Mouse (Mus musculus) cerebellum, postnatal 25 days (tissue): ENCODE results near the gene Gpr87.
"Not testable (repeated sequence)": the region's sequence is repeated elsewhere in the genome, so short reads cannot be mapped to it uniquely, and the experiment has no call there.

ENCODE experiments used
- DNase-seq, 2 experiments: peaks; one replicate each; pipeline ENCODE4 v3.0.0; 2021; ENCODE audit warnings: mixed read lengths in 2 of 2

The Gpr87 gene

DNA sequence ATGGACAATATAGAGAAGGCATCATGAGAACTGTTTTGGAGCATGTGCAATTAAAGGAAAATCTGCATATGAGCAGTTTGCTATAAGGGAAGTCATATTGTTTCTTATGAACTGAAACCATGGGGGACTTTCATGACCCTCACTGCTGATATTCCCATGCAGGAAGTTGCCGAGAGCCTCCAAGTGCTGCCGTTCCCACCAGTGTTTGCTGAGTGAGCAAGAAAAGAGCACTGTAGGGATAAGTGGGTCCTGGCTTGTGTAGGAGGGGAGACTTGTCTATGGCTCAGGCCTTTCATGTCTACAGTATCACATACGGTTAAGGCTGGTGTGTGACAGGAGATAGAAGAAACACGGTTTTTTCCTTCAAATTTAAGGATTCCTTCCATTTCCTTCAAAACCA lies 9.2 kb downstream of the Gpr87 start:
- DNase-seq: no peak

DNA sequence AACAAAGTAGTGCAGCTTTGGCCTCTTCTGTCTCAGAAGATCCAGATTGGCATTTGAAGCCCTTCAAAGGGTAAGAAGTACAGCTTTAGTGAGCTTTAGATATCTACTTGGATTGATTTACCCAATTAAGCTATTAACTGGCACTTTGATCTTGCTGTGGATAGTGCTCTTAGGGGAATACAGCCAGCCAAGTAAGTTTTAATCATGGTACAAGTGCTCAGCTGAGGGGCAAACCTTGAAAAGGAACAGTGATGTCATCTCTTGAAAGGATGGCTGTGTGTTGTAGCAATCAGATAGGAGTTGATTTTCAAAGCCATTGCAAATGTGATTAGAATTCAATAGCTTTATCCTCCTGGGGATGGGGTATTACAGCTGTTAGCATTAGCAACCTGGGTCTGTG lies 12.8 kb downstream of the Gpr87 start:
- no peak for DNase-seq

DNA sequence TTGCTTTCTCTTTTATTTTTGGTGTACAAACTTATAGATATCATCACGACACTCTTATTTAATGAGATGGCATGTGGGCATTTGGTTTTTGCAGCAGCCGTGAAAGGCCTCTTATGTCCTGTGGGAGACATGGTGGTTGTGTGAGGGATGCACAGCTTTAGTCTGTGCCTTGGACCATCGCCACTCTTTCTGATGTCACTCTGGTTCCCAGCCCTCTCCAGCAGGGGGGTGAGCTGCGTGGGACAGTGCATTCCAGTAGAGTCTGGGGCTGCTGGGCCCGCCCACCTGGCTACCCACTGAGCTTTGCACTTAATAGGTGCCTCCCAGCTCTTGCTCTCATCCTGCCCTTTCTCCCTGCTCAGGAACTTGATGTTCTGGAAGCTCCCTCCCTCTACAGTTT lies 13.8 kb downstream of the Gpr87 start:
- peak in 1 of 2 experiments; percentile 52 for DNase-seq

- peak; percentile 80 to 83 for DNase-seq
Measured at GRCm38 (mm10) chr3:59176871-59177270, 18.0 kb downstream of the Gpr87 start.

DNA sequence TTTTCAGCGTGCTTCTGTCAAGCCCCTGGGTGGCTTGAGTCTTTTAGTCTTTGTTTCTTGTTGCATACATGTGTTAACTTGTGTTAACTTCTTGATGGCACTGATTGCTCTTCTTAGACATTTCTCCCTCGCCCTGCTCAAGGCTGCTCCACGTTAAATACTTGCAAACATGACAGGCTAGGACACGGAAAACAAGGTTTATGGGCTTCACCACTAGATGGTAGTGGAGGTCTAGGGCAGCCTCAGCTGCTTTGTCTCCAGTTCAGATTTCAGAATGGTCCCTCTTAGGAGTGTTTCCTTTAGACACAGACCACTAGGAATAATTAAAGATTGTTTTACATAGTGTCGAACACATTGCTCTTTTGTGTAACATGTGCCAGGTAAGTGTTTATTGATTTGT lies 19.7 kb downstream of the Gpr87 start:
- DNase-seq: peak; percentile 68 to 80

- DNase-seq: no peak
Measured at GRCm38 (mm10) chr3:59174426-59175154, 20.3 kb downstream of the Gpr87 start.

DNA sequence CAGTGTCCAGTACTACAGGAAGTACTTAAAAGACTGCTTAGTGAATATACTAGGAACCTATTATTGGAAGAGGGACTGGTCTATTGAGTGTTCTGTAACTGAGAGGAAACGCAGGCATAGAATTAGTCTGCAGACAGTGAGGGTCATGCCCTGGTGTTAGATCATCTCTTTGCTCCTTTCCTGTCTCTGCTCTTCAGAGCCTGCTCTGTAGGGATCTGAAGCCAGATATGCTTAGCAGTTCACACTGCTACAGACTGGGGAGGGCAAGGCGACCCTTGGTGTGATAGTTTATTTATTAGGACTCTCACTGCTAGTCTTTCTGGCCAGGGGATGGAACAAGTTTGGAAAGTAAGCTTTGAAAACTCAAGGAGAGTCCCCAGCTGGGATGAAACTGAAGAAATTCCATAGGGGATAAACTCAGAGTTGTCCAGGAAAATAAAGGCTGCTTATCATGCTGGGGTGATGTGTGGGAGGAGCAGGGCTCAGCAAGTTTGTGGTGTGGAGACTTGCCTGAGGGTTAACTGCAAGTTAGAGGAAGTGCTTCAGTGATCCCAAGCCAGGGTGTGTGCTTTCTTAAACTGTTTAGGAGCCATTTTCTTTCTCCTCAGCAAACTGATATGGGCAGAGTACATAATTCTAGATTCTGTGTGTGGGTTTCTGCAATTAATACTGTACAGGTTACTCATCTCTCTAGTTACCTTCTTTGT lies 24.8 kb downstream of the Gpr87 start:
- no peak for DNase-seq

- no peak for DNase-seq
Measured at GRCm38 (mm10) chr3:59169215-59169614, 25.7 kb downstream of the Gpr87 start.

GRCm38 (mm10) chr3:59168476-59168875 lies 26.4 kb downstream of the Gpr87 start:
- no peak for DNase-seq

- no peak for DNase-seq
Measured at GRCm38 (mm10) chr3:59167417-59168054, 27.4 kb downstream of the Gpr87 start.

DNA sequence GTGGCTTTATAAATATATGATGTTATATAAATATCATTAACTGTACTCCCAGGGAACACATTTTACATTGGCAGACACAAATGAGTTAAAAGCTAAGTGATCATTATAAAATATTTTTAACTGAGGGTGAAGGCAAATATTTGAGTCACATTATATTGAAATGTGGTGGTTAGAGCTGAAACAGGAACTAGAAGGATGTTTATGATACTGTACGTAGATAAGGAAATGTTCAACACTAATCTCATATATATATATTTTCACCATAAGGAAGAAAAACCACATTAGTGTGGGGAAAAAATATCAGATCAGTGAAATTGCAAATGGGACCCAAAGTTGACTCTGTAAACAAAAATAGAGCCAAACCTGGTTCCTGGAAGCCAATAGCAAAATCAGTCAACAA lies 34.4 kb downstream of the Gpr87 start:
- no peak for DNase-seq

DNA sequence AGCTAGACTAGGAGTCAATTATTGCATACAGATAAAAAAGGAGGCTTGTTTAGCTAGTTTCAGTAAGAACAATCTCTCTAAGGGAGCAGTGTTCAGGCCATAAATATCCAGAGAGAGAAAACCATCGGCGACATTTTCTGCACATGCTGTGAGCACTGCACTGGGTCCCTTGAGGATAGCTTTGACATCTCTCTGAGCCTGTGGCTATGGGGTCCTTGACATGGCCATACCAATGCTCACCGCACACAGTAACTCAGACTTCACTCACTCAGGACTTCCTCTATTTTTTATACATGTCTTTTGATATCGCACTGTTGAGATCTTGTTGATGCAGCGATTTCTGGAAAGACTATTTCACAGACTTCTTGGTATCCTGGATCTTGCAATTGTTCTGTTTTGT lies 37.9 kb downstream of the Gpr87 start:
- DNase-seq: no peak

GRCm38 (mm10) chr3:59155404-59155803 lies 39.5 kb downstream of the Gpr87 start:
- DNase-seq: no peak

- no peak for DNase-seq
Measured at GRCm38 (mm10) chr3:59154888-59155287, 40.0 kb downstream of the Gpr87 start.

DNA sequence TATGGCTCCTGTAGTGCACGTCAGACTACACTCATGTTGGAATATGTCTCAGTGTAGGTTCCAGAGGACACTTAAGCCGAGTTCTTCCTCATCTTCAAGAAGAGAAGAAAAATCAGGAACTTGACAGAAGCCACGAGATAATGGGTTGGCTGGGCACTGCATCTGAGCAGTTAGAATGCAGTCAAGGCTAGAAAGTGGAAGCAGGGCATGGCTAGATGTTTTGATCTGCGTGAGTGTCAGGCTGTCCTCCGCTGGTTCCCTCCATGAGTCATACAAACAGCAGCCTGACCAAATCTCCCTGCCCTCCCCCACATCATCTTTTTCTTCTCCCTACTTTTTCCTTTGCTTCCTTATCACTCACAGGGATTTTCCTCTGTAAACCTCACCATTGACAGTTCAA lies 41.5 kb downstream of the Gpr87 start, which contains the start of gene P2ry14:
P2ry14 (minus strand) TSS at position 195 of the 400 bp plus-strand sequence.
- DNase-seq: no peak

DNA sequence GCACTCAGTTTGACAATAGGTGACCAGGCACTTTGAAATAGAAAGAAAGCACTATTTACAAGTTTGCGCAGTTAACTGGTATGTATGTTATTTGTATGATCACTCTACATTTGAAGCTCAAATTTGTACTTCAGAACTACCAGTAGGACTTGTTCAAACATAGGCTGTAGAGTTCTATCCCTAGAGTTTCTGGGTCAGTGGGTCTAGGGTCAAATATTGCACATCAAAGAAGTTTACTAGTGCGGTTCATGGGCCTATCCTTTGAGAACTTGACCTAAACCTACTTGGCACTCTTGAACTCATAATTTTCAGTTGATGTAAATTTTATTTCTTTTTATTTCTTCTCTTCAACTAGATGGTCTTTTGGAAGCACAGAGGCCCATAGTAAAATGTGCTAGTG lies 44.3 kb downstream of the Gpr87 start:
- no peak for DNase-seq

- no peak for DNase-seq
Measured at GRCm38 (mm10) chr3:59149646-59150045, 45.3 kb downstream of the Gpr87 start.

DNA sequence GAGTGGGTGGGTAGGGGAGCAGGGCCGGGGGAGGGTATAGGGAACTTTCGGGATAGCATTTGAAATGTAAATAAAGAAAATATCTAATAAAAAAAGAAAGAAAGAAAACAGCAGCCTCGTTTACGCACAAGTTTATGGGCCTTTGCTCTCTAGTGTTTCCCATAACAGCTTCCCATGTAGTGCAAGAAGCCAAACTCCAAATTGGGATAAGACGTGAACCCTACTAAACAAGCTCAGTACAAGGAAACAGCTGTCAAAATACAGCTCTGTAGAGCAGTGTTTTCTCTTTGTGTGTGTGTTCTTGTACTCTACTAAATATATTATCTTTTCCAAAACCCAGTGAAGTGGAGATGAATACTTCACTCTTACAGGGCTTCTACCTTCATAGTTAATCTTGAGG lies 49.7 kb downstream of the Gpr87 start:
- no peak for DNase-seq

DNA sequence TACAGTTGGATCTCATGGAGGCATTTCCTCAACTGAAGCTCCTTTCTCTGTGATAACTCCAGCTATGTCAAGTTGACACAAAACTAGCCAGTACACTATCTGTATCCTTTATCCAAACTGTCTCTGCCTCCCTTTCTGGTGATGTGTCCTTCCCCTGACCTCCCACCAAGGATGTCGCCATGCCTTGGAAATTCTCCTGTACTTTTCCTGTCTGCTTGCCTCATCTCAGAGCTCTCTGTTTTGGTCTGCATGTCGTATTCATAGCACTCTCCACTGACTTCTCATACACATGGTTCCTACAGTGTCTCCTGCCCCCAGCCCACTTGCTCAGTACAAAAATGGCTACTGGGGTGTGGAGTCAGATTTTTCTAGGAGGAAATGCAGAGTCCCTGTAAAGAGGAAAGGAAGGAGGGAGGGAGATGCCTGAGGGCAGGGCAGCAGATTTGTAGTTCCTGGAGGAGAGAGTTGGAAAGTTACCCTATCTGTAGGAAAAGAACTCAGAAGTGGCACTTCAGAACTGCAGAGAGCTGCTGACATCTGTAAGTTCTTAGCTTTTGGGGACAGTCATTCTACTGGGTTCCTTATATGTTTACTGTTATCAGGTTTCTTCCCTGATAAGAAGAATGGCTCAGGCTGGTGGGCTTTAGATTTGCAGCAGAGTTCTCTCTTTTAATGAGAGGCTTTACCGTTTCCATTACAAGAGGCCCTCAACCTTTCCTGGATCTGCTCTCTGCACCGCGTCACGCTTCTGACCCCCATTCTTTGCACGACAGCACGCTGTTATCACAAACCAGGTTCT lies 53.2 kb downstream of the Gpr87 start:
- DNase-seq: no peak

DNA sequence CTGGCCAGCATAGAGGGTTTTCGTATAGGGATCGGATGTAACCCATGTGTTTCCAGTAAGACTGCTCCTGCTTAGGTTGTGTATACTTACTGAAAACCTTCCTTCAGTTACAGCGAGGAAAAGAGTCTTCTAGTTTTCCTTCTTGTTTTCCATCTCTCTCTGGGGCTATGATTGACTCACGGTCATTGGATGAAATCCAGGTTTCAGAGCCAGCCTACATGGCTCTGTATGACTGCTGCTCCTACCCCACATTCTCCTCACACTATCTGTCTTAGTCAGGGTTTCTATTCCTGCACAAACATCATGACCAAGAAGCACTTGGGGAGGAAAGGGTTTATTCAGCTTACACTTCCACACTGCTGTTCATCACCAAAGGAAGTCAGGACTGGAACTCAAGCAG lies 54.0 kb downstream of the Gpr87 start:
- DNase-seq: not testable (repeated sequence)

DNA sequence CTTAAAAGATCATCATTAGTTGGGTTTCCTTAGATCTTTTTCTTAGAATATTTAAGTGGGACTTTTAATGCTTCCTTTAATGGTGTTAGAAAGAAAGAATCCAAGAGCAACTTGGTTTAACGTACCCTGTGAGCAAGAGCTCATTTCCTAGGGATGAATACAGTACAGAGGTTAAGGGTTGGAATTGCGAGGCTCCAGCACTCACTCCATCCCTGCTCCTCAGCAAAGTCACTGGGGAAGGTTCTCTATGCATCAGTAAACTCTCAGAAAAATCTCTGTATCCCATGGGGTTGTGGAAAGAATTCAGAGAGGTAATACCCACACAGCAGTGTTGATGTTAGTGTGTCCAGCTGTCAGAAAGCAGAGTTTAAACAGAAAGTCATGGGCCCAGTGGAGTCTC lies 54.8 kb downstream of the Gpr87 start:
- no peak for DNase-seq

- no peak for DNase-seq
Measured at GRCm38 (mm10) chr3:59139651-59140051, 55.3 kb downstream of the Gpr87 start.

DNA sequence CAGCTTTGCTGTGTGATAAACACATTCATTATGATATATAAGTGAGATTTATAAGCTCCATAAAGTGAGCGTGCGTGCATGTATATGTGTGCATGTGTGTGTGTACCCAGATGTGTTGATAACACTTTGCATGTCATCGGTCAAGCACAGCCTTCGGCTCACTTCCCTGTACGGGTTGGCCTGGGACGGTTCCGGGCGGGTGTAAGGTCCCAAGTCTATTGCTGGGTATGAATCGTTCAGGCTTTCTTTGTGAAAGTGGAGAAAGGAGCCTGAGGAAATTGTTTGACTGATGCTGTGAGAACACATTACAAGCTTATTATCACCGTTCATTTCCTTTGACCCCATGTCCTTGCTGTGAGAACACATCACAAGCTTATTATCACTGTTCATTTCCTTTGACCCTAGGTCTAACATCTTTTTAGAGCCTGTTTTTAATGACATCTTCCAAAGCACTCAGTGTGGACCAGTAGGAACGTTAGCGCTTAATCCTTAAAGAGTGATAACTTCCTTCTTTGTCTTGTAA lies 55.9 kb downstream of the Gpr87 start:
- no peak for DNase-seq
